Mouse (Mus musculus) skeletal muscle tissue, postnatal 0 days (tissue): ENCODE results near the gene Metap2. TPM values are rescaled to one million over a fixed set of nuclear protein-coding genes. Genes with fewer than 3 reads are reported as not detected.

Experiments used
- polyA plus RNA-seq: library from polyadenylated mRNA; unstranded; fragments of >200 nt; fragmentation: Nextera tagmentation; extraction: Ambion mirVana; gene quantifications from 2 replicates; pipeline ENCODE4 v1.2.1, GENCODE M21; 2015

Gene Metap2
- polyA plus RNA-seq: 126 and 147 TPM in 2 replicates

DNA sequence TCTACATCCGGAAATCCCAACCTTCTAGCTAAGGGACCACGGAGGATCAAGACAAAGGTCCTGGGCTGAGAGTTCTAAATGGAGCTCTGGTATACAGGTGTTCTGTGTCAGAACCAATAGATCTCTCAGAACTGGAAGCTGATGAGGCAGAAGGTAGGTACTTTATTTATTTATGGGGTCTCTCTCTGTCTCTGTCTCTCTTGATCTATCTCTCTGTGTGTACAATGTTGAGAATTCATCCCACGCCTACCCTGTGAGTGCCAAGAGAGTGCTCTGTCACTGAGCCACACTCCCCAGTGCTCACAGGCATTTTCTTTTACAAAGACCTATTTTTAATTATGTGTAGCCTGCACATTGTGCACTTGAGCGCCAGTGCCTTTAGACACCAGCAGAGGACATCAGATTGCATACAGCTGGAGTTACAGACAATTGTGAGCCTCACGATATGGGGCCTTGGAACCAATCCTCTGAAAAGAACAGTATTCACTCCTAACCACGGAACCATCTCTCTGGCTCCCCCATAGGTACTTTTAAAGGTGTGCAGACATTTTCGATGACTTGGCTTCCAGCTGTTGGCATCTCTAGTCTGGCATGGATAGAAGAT is at the start of gene Metap2:
Gene Metap2, minus strand, starts transcription at position 51 of the 604 bp plus-strand sequence.

GRCm38 (mm10) chr10:93830931-93831729 is 65.8 kb downstream of the Metap2 start, which contains the start of gene Usp44:
Usp44 (plus strand) TSS chr10:93831555.

Other genes starting within 250 kb of the Metap2 start
- 0.36 and 0.43 TPM in 2 replicates for gene Usp44, start 65.5 kb downstream of the Metap2 start, polyA plus RNA-seq
- 19.7 and 20.0 TPM in 2 replicates for gene Vezt, start 138.7 kb upstream of the Metap2 start, polyA plus RNA-seq
- gene Fgd6, start 138.9 kb upstream of the Metap2 start, polyA plus RNA-seq: 0.66 and 0.68 TPM in 2 replicates